8 mouse cellular contexts compared by ENCODE assay signal in genomic region chr1:127425021-127425532, GRCm38 (mm10).
A peak's percentile ranks its signal among the peaks of the same experiment; 100 is the strongest.
DNase-seq lines count a peak whose midpoint lies in the region; ATAC-seq lines count a peak whose summit lies in the region.

No protein-coding gene starts in this region.

- intact Hi-C loops in left cerebral cortex, postnatal 25 days (cut with DNase I) = loop anchor here (5.0 kb wide), 1 partner anchor 68 kb away; no protein-coding TSS in a partner anchor

- no peaks in the 10 kb centered on the region for H3K27me3 ChIP-seq in kidney, embryonic 15.5 days
- H3K27me3 ChIP-seq in forebrain, embryonic 14.5 days (replicated peaks; ENCODE audit: control insufficient read depth, insufficient read depth, low read length) = no peaks in the 10 kb centered on the region
- no peaks in the 10 kb centered on the region for H3K27me3 ChIP-seq in neural tube, embryonic 14.5 days (ENCODE audit: control insufficient read depth, insufficient read depth, low read length)

- H3K9ac ChIP-seq in kidney, embryonic 15.5 days = no peak overlapping the region
- H3K9ac ChIP-seq in forebrain, embryonic 14.5 days (ENCODE audit: low read length) = no peak overlapping the region
- H3K9ac ChIP-seq in neural tube, embryonic 14.5 days (replicated peaks; ENCODE audit: low read depth, low read length) = no peak overlapping the region

- no peaks in the 10 kb centered on the region; the same call in 1 of the 2 replicates for H3K4me1 ChIP-seq in kidney, embryonic 15.5 days
- H3K4me1 ChIP-seq in forebrain, embryonic 14.5 days (ENCODE audit: control insufficient read depth, insufficient read depth, low read length) = peaks cover 15% of the 10 kb centered on the region
- peaks cover 6% of the 10 kb centered on the region for H3K4me1 ChIP-seq in neural tube, embryonic 14.5 days (ENCODE audit: control insufficient read depth, insufficient read depth, low read length)

- DNase-seq in kidney, adult 11 months = no peak
- DNase-seq in MN1 (ENCODE audit: low spot score) = peak; percentile 76
- DNase-seq in forebrain, embryonic 14.5 days (ENCODE audit: low spot score) = peak; percentile 46
- DNase-seq in left cerebral cortex, postnatal 25 days (ENCODE audit: low spot score in 2 of 2) = peak; percentile 48 to 90
- DNase-seq in ovary, postnatal 10 days (ENCODE audit: low spot score) = no peak
- DNase-seq in embryo, embryonic 9.5 days (ENCODE audit: extremely low spot score) = no peak

- no peaks in the 10 kb centered on the region for H3K36me3 ChIP-seq in kidney, embryonic 15.5 days
- H3K36me3 ChIP-seq in forebrain, embryonic 14.5 days (ENCODE audit: control insufficient read depth, insufficient read depth, low read length) = peaks cover 4% of the 10 kb centered on the region; the same call in 1 of the 2 replicates
- H3K36me3 ChIP-seq in neural tube, embryonic 14.5 days (ENCODE audit: control insufficient read depth, insufficient read depth, low read length) = no peaks in the 10 kb centered on the region

- 55% methylated on average over 6 of the region's 6 CpGs for WGBS in kidney, embryonic 15.5 days
- 44% methylated on average over 6 of the region's 6 CpGs for WGBS in forebrain, embryonic 14.5 days
- WGBS in neural tube, embryonic 14.5 days = 47% methylated on average over 6 of the region's 6 CpGs

- no peak overlapping the region for H3K4me3 ChIP-seq in kidney, embryonic 15.5 days (replicated peaks)
- H3K4me3 ChIP-seq in forebrain, embryonic 14.5 days (ENCODE audit: low read depth, low read length) = no peak overlapping the region
- no peak overlapping the region for H3K4me3 ChIP-seq in neural tube, embryonic 14.5 days (ENCODE audit: low read depth, low read length)

- no peaks in the 10 kb centered on the region for H3K9me3 ChIP-seq in kidney, embryonic 15.5 days (replicated peaks)
- no peaks in the 10 kb centered on the region for H3K9me3 ChIP-seq in forebrain, embryonic 14.5 days (replicated peaks; ENCODE audit: control insufficient read depth, low read length)
- H3K9me3 ChIP-seq in neural tube, embryonic 14.5 days (ENCODE audit: control insufficient read depth, low read length) = no peaks in the 10 kb centered on the region

- no peak overlapping the region for H3K27ac ChIP-seq in kidney, embryonic 15.5 days
- no peak overlapping the region for H3K27ac ChIP-seq in forebrain, embryonic 14.5 days (ENCODE audit: low read depth, low read length)
- H3K27ac ChIP-seq in neural tube, embryonic 14.5 days (ENCODE audit: low read depth, low read length) = no peak overlapping the region

- peak; percentile 79 for ATAC-seq in kidney, embryonic 15.5 days (replicated peaks; ENCODE audit: low FRiP score)
- ATAC-seq in forebrain, embryonic 14.5 days = peak; percentile 35
- ATAC-seq in neural tube, embryonic 14.5 days (ENCODE audit: low read depth) = peak; percentile 16; the same call in 1 of the 2 replicates

- H3K4me2 ChIP-seq in kidney, embryonic 15.5 days = no peak overlapping the region
- H3K4me2 ChIP-seq in forebrain, embryonic 14.5 days (ENCODE audit: low read length) = no peak overlapping the region
- H3K4me2 ChIP-seq in neural tube, embryonic 14.5 days (ENCODE audit: low read depth, low read length) = no peak overlapping the region

Comparison
In these comparisons a context has a peak if more than half of its experiments do, and no peak if none do; other contexts are left out.
1. ATAC-seq: peak in every context shown above with its lines; median percentile 79 in kidney, embryonic 15.5 days; 35 in forebrain, embryonic 14.5 days; 16 in neural tube, embryonic 14.5 days.
2. DNase-seq: peak in MN1 (single experiment), forebrain, embryonic 14.5 days (single experiment) and left cerebral cortex, postnatal 25 days (2 of 2); none in kidney, adult 11 months (single experiment), ovary, postnatal 10 days (single experiment) and embryo, embryonic 9.5 days (single experiment).